Mouse (Mus musculus) heart, postnatal 36 days (tissue): ENCODE results near the gene Tmem151a. TPM values are rescaled to one million over a fixed set of nuclear protein-coding genes. Genes with fewer than 3 reads are reported as not detected.

Source experiments
- DNase-seq, 2 experiments: peaks; one replicate each; pipeline ENCODE4 v3.0.0; 2021 to 2022
- intact Hi-C: fragments of 180-260 bp; cut with DNase I; formaldehyde crosslinking; loops from one replicate; pipeline ENCODE4 v1.15.1; 2025
- total RNA-seq, 2 experiments: library from RNA; stranded (reverse); gene quantifications; 2 replicates each; pipeline ENCODE4 v1.2.3; 2021

Tmem151a gene
- total RNA-seq, 2 experiments from 2014 or later, result 1.7 to 2.8 TPM

GRCm38 (mm10) chr19:5069486-5069885 lies 15.8 kb downstream of the Tmem151a start:
- DNase-seq, result no peak
- intact Hi-C loops, result no loop called here

- intact Hi-C loops, result no loop called here
- peak in 1 of 2 experiments; percentile 17 for DNase-seq
Observed at GRCm38 (mm10) chr19:5068570-5069234, 16.6 kb downstream of the Tmem151a start.

- DNase-seq, result peak; percentile 75 to 81
- intact Hi-C loops, result no loop called here
Observed at GRCm38 (mm10) chr19:5067867-5068569, 17.3 kb downstream of the Tmem151a start, which contains the start of gene Cd248. TSS of gene Cd248 (plus strand) at chr19:5068078.

GRCm38 (mm10) chr19:5067040-5067799 lies 18.1 kb downstream of the Tmem151a start:
- intact Hi-C loops, result no loop called here
- peak in 1 of 2 experiments; percentile 42 for DNase-seq

- intact Hi-C loops, result no loop called here
- DNase-seq, result no peak
Observed at GRCm38 (mm10) chr19:5065104-5065503, 20.2 kb downstream of the Tmem151a start.

GRCm38 (mm10) chr19:5062446-5062845 lies 22.9 kb downstream of the Tmem151a start:
- intact Hi-C loops, result no loop called here

GRCm38 (mm10) chr19:5062041-5062440 lies 23.3 kb downstream of the Tmem151a start:
- no peak for DNase-seq
- intact Hi-C loops, result no loop called here

More at GRCm38 (mm10) chr19:5062446-5062845, 22.9 kb downstream of the Tmem151a start:
- DNase-seq, result peak; percentile 47 to 62

- intact Hi-C loops, result no loop called here
- peak; percentile 48 to 65 for DNase-seq
Observed at GRCm38 (mm10) chr19:5060365-5061330, 24.7 kb downstream of the Tmem151a start.

- intact Hi-C loops, result no loop called here
- no peak for DNase-seq
Observed at GRCm38 (mm10) chr19:5058801-5059771, 26.2 kb downstream of the Tmem151a start.

- intact Hi-C loops, result no loop called here
Observed at GRCm38 (mm10) chr19:5057876-5058775, 27.2 kb downstream of the Tmem151a start.

GRCm38 (mm10) chr19:5056251-5056650 lies 29.1 kb downstream of the Tmem151a start:
- no peak for DNase-seq
- intact Hi-C loops, result loop anchor here (1.0 kb wide), 1 partner anchor 17 kb away; no protein-coding TSS in a partner anchor

More at GRCm38 (mm10) chr19:5057876-5058775, 27.2 kb downstream of the Tmem151a start:
- DNase-seq, result no peak

GRCm38 (mm10) chr19:5053909-5054308 lies 31.4 kb downstream of the Tmem151a start:
- intact Hi-C loops, result no loop called here
- DNase-seq, result peak in 1 of 2 experiments; percentile 64

- DNase-seq, result no peak
- intact Hi-C loops, result no loop called here
Observed at GRCm38 (mm10) chr19:5052853-5053252, 32.5 kb downstream of the Tmem151a start.

GRCm38 (mm10) chr19:5052166-5052822 lies 33.0 kb downstream of the Tmem151a start:
- intact Hi-C loops, result no loop called here
- no peak for DNase-seq

- no peak for DNase-seq
- intact Hi-C loops, result no loop called here
Observed at GRCm38 (mm10) chr19:5051515-5051914, 33.8 kb downstream of the Tmem151a start.

- DNase-seq, result no peak
- intact Hi-C loops, result no loop called here
Observed at GRCm38 (mm10) chr19:5051031-5051430, 34.3 kb downstream of the Tmem151a start.
